Mouse (Mus musculus) megakaryocyte, embryonic 14.5 days (primary cell): ENCODE measurements around the gene Fgf12.

Source experiments
- FLI1 ChIP-seq: IDR thresholded peaks from 2 replicates; pipeline ENCODE4 v1.6.1; 2012; ENCODE audit warnings: low read length, inconsistent platforms, mixed read lengths
- GATA1 ChIP-seq: IDR thresholded peaks from 3 replicates; pipeline ENCODE4 v1.6.1; 2012; ENCODE audit warnings: mixed read lengths, low read length, inconsistent platforms, borderline replicate concordance

GRCm38 (mm10) chr16:28446334-28447113 lies 306.3 kb downstream of the Fgf12 start:
- TF ChIP-seq FLI1 (no peak), GATA1 (no peak)
